Mouse (Mus musculus) MEL (cell line): ENCODE measurements around the gene Tmpo. TPM values are rescaled to one million over a fixed set of nuclear protein-coding genes. Genes with fewer than 3 reads are reported as not detected.

Experiments
- DNase-seq: peaks from one replicate; pipeline ENCODE4 v3.0.0; 2011; ENCODE audit warnings: low read depth, low spot score
- H3K27ac ChIP-seq: 2 replicates; pipeline ENCODE4 v1.5.1; 2012; ENCODE audit warnings: low read depth, mild to moderate bottlenecking, control low read depth, low read length, moderate library complexity; ENCODE audit not compliant: control insufficient read depth
- H3K27me3 ChIP-seq, 2 experiments: fragments of 150-350 bp in 1 of 2; sonication (generic) in 1 of 2; 2 replicates each; pipeline ENCODE4 v1.6.1; 2012; ENCODE audit warnings: low read length in 2 of 2, mild to moderate bottlenecking in 2 of 2, improper control_type of control experiment in 1 of 2, moderate library complexity in 1 of 2; ENCODE audit not compliant: insufficient read depth in 2 of 2, control insufficient read depth in 1 of 2
- H3K36me3 ChIP-seq, 2 experiments: 2 replicates each; pipeline ENCODE4 v1.6.1; 2012 to 2014; ENCODE audit warnings: low read length in 2 of 2, improper control_type of control experiment in 1 of 2, inconsistent platforms in 1 of 2, mild to moderate bottlenecking in 1 of 2; ENCODE audit not compliant: insufficient read depth in 2 of 2, control insufficient read depth in 1 of 2
- H3K4me1 ChIP-seq, 2 experiments: fragments of 150-350 bp in 1 of 2; sonication (generic) in 1 of 2; 2 replicates each; pipeline ENCODE4 v1.6.1; 2012; ENCODE audit warnings: low read length in 2 of 2, improper control_type of control experiment in 1 of 2, mild to moderate bottlenecking in 1 of 2; ENCODE audit not compliant: insufficient read depth in 2 of 2, control insufficient read depth in 1 of 2
- H3K4me3 ChIP-seq, 2 experiments: fragments of 150-350 bp in 1 of 2; sonication (generic) in 1 of 2; 2 replicates each; pipeline ENCODE4 v1.5.1; 2012; ENCODE audit warnings: low read depth in 2 of 2, low read length in 2 of 2, mild to moderate bottlenecking in 2 of 2, moderate library complexity in 2 of 2, control low read depth in 1 of 2, improper control_type of control experiment in 1 of 2; ENCODE audit not compliant: control insufficient read depth in 1 of 2, insufficient read depth in 1 of 2
- H3K79me2 ChIP-seq: 2 replicates; pipeline ENCODE4 v1.6.1; 2012; ENCODE audit warnings: mild to moderate bottlenecking, low read length, moderate library complexity; ENCODE audit not compliant: control insufficient read depth, poor library complexity, insufficient read depth
- H3K9ac ChIP-seq: 2 replicates; pipeline ENCODE4 v1.6.1; 2012; ENCODE audit warnings: low read depth, mild to moderate bottlenecking, control low read depth, low read length, moderate library complexity; ENCODE audit not compliant: control insufficient read depth, poor library complexity, severe bottlenecking
- H3K9me3 ChIP-seq: fragments of 150-350 bp; sonication (generic); replicated peaks from 2 replicates; pipeline ENCODE4 v1.6.1; 2012; ENCODE audit warnings: mild to moderate bottlenecking, low read length, improper control_type of control experiment, moderate library complexity; ENCODE audit not compliant: insufficient read depth
- BHLHE40 ChIP-seq: IDR thresholded peaks from 2 replicates; pipeline ENCODE4 v1.6.1; 2012; ENCODE audit warnings: low read depth, mild to moderate bottlenecking, inconsistent platforms, low read length, improper control_type of control experiment, borderline replicate concordance
- CHD2 ChIP-seq: IDR thresholded peaks from 2 replicates; pipeline ENCODE4 v1.6.1; 2011; ENCODE audit warnings: low read length, improper control_type of control experiment
- ELF1 ChIP-seq: IDR thresholded peaks from 2 replicates; pipeline ENCODE4 v1.6.1; 2014; ENCODE audit warnings: low read depth, mild to moderate bottlenecking, inconsistent platforms, low read length, improper control_type of control experiment, moderate library complexity
- EP300 ChIP-seq, 2 experiments: IDR thresholded peaks; 2 replicates each; pipeline ENCODE4 v1.6.1; 2011; ENCODE audit warnings: improper control_type of control experiment in 2 of 2, low read length in 2 of 2, low read depth in 1 of 2, mild to moderate bottlenecking in 1 of 2
- ETS1 ChIP-seq: IDR thresholded peaks from 2 replicates; pipeline ENCODE4 v1.6.1; 2012; ENCODE audit warnings: low read depth, mild to moderate bottlenecking, inconsistent platforms, low read length, improper control_type of control experiment, moderate library complexity
- HCFC1 ChIP-seq: IDR thresholded peaks from 2 replicates; pipeline ENCODE4 v1.6.1; 2012; ENCODE audit warnings: low read depth, mild to moderate bottlenecking, inconsistent platforms, low read length, improper control_type of control experiment, moderate library complexity
- JUND ChIP-seq: IDR thresholded peaks from 2 replicates; pipeline ENCODE4 v1.6.1; 2011; ENCODE audit warnings: low read depth, mild to moderate bottlenecking, improper control_type of control experiment, low read length
- MAX ChIP-seq: IDR thresholded peaks from 2 replicates; pipeline ENCODE4 v1.6.1; 2011; ENCODE audit warnings: low read length, improper control_type of control experiment
- MAZ ChIP-seq: IDR thresholded peaks from 2 replicates; pipeline ENCODE4 v1.6.1; 2012; ENCODE audit warnings: low read depth, mild to moderate bottlenecking, inconsistent platforms, low read length, improper control_type of control experiment
- MXI1 ChIP-seq: IDR thresholded peaks from 2 replicates; pipeline ENCODE4 v1.6.1; 2011; ENCODE audit warnings: mild to moderate bottlenecking, low read depth, low read length, improper control_type of control experiment
- MYB ChIP-seq: IDR thresholded peaks from 2 replicates; pipeline ENCODE4 v1.6.1; 2011; ENCODE audit warnings: mild to moderate bottlenecking, low read depth, low read length, improper control_type of control experiment
- MYC ChIP-seq: IDR thresholded peaks from 2 replicates; pipeline ENCODE4 v1.6.1; 2011; ENCODE audit warnings: low read depth, mild to moderate bottlenecking, low read length, improper control_type of control experiment, moderate library complexity
- NELFE ChIP-seq: IDR thresholded peaks from 2 replicates; pipeline ENCODE4 v1.6.1; 2011; ENCODE audit warnings: low read depth, low read length, improper control_type of control experiment
- NRF1 ChIP-seq: IDR thresholded peaks from 2 replicates; pipeline ENCODE4 v1.6.1; 2014; ENCODE audit warnings: low read depth, mild to moderate bottlenecking, inconsistent platforms, low read length, improper control_type of control experiment, moderate library complexity; ENCODE audit not compliant: poor library complexity, insufficient read depth, severe bottlenecking
- POLR2A ChIP-seq, 2 experiments: IDR thresholded peaks; 2 replicates each; pipeline ENCODE4 v1.6.1; 2011 to 2012; ENCODE audit warnings: low read length in 2 of 2, mild to moderate bottlenecking in 2 of 2, control low read depth in 1 of 2, improper control_type of control experiment in 1 of 2, low read depth in 1 of 2, moderate library complexity in 1 of 2; ENCODE audit not compliant: control insufficient read depth in 1 of 2, insufficient read depth in 1 of 2, poor library complexity in 1 of 2
- RCOR1 ChIP-seq: IDR thresholded peaks from 2 replicates; pipeline ENCODE4 v1.6.1; 2012; ENCODE audit warnings: low read depth, mild to moderate bottlenecking, inconsistent platforms, low read length, improper control_type of control experiment
- SMC3 ChIP-seq: IDR thresholded peaks from 2 replicates; pipeline ENCODE4 v1.6.1; 2011; ENCODE audit warnings: low read depth, low read length, improper control_type of control experiment
- TAL1 ChIP-seq: IDR thresholded peaks from 2 replicates; pipeline ENCODE4 v1.6.1; 2012; ENCODE audit warnings: mild to moderate bottlenecking, inconsistent platforms, low read length, moderate library complexity, mixed read lengths
- TCF12 ChIP-seq: IDR thresholded peaks from 2 replicates; pipeline ENCODE4 v1.6.1; 2014; ENCODE audit warnings: low read depth, mild to moderate bottlenecking, inconsistent platforms, low read length, improper control_type of control experiment, moderate library complexity
- UBTF ChIP-seq: IDR thresholded peaks from 2 replicates; pipeline ENCODE4 v1.6.1; 2012; ENCODE audit warnings: low read depth, mild to moderate bottlenecking, inconsistent platforms, low read length, improper control_type of control experiment, moderate library complexity, borderline replicate concordance; ENCODE audit not compliant: insufficient read depth
- ZC3H11A ChIP-seq: IDR thresholded peaks from 2 replicates; pipeline ENCODE4 v1.6.1; 2012; ENCODE audit warnings: low read depth, mild to moderate bottlenecking, inconsistent platforms, low read length, improper control_type of control experiment
- ZKSCAN1 ChIP-seq: IDR thresholded peaks from 2 replicates; pipeline ENCODE4 v1.6.1; 2012; ENCODE audit warnings: low read depth, mild to moderate bottlenecking, inconsistent platforms, low read length, improper control_type of control experiment, moderate library complexity
- ZMIZ1 ChIP-seq: IDR thresholded peaks from 2 replicates; pipeline ENCODE4 v1.6.1; 2012; ENCODE audit warnings: low read depth, mild to moderate bottlenecking, inconsistent platforms, low read length, improper control_type of control experiment, moderate library complexity
- ZNF384 ChIP-seq: IDR thresholded peaks from 2 replicates; pipeline ENCODE4 v1.6.1; 2012; ENCODE audit warnings: low read depth, mild to moderate bottlenecking, inconsistent platforms, low read length, improper control_type of control experiment
- polyA plus RNA-seq, 2 experiments: library from polyadenylated mRNA; stranded (reverse) in 1 of 2; unstranded in 1 of 2; fragments of >175 nt in 1 of 2; fragments of >200 nt in 1 of 2; gene quantifications; 2 replicates each; pipeline versions ENCODE4 v1.2.1 to v1.2.4; 2012; ENCODE audit warnings: low replicate concordance in 2 of 2, low read depth in 1 of 2; ENCODE audit not compliant: insufficient read length in 2 of 2, insufficient read depth in 1 of 2, missing spikeins in 1 of 2
- total RNA-seq: library from RNA; depleted of rRNA; stranded (reverse); fragments of 300-350 nt; gene quantifications from 2 replicates; pipeline ENCODE4 v1.2.3, GENCODE M21; 2012

The Tmpo gene
- total and polyA plus RNA-seq, 3 experiments: 211 to 219 (median 215) TPM

DNA sequence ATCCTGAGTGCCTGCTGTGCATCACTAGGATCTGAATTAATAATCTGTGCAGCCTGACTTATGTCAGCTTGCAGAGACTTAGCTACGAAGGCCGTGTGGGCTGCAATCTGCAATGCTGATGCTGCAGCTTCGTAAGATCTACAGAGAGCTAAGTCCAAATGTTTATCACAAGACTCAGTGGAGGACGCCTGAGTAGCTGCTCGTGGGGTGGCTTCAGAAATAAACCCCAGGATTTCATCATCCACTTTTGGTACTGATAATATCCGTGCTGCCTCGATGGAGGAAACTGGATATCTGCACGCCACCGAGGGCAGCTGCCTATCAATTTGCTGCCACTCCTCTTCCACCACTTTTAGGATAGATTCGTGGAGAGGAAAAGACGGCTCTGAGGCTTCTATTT lies 19.0 kb downstream of the Tmpo start (continued):
- peak; percentile 69; the same call in 1 of the 2 replicates for TF ChIP-seq BHLHE40
- no peak for TF ChIP-seq ZNF384
- no peak for TF ChIP-seq MYB
- no peak for TF ChIP-seq ZKSCAN1
- peak; percentile 47; the same call in 1 of the 2 replicates for TF ChIP-seq TAL1
- peak; percentile 86 for TF ChIP-seq ETS1
- TF ChIP-seq MYC: peak; percentile 68; the same call in 1 of the 2 replicates
- peak; percentile 87 for TF ChIP-seq TCF12
- peak; percentile 52; the same call in 1 of the 2 replicates for TF ChIP-seq HCFC1
- no peak for TF ChIP-seq JUND
- TF ChIP-seq MAX: peak; percentile 63
- TF ChIP-seq NELFE: no peak
- TF ChIP-seq ELF1: peak; percentile 18; the same call in 1 of the 2 replicates
- peak; percentile 83 for TF ChIP-seq MXI1
- peak; percentile 41 to 87; a peak in 3 of 4 replicates for TF ChIP-seq EP300 (IDR thresholded peaks at IDR 0.05; ENCODE audit: low read depth in 1 of 2, low read length in 2 of 2)
- TF ChIP-seq MAZ: no peak
- TF ChIP-seq, all 39 proteins: peak for 18

DNA sequence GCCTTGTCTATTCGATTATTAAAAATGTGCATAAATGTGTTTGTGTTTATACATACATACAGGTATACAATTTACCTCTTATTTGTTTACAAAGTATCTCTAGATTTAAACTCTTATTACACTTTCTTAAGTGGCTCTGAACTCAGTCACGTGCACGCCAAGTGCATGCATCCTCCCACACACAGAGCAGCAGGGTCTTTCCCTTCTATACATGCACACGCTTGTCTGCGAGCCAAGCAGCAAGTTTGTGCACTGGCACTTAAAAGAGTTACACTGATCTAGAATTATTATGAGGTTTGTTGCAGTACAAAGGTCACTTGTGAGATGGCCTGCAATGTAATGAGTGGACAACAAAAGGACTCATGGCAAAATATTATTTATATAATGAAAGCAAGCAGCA lies 20.1 kb downstream of the Tmpo start:
- H3K4me3 ChIP-seq: no peak overlapping the region
- no peaks in the 10 kb centered on the region for H3K27me3 ChIP-seq
- DNase-seq: no peak
- peaks cover 24% of the 10 kb centered on the region for H3K79me2 ChIP-seq
- H3K9ac ChIP-seq: no peak overlapping the region
- TF ChIP-seq MYB (no peak), UBTF (no peak), NRF1 (no peak), CHD2 (no peak), RCOR1 (no peak), ZC3H11A (no peak), POLR2A (IDR thresholded peaks at IDR 0.05; ENCODE audit: control insufficient read depth in 1 of 2, insufficient read depth in 1 of 2, low read depth in 1 of 2, low read length in 2 of 2, poor library complexity in 1 of 2) (no peak), SMC3 (no peak), ZMIZ1 (no peak)
- no peaks in the 10 kb centered on the region for H3K9me3 ChIP-seq
- H3K27ac ChIP-seq: peak overlapping the region; percentile 98; the same call in 1 of the 2 replicates
- peaks cover 55 to 76% of the 10 kb centered on the region in 2 experiments for H3K36me3 ChIP-seq
- H3K4me1 ChIP-seq: peaks cover 32 to 40% of the 10 kb centered on the region in 2 experiments
